Comparison of ENCODE assay signal across 8 mouse cellular contexts in the genomic region with DNA sequence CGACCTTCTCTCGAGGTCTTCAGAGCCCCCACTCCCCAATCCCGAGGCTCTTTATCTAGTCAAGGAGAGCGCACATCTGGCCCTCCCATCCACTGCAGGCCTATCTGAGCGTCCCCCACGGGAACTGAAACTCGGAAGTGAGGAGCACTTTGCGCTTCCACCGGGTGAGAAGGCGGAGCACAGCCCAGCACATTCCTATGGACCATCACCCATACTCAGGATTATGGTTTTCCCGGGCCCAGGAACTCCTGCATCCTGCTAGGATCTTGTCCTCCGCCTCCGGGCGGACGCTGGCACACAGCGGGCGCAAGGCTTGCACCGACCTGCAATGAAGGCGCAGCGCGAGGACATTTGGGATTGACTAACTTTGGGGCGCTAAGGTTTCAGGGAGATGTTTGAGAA. TPM values are rescaled to one million over a fixed set of nuclear protein-coding genes. Genes with fewer than 3 reads are reported as not detected.
DNase-seq lines count a peak whose midpoint lies in the region; ATAC-seq and TF ChIP-seq lines count a peak whose summit lies in the region.

No protein-coding gene starts in this region.

- no peak for TF ChIP-seq CTCF in lung, embryonic 14.5 days (IDR thresholded peaks at IDR 0.05; ENCODE audit: low read depth)

- DNase-seq in lung, embryonic 14.5 days: no peak
- DNase-seq in lung, postnatal 25 days (ENCODE audit: low spot score): no peak
- no peak for DNase-seq in forebrain, embryonic 10.5 days (ENCODE audit: extremely low spot score, low spot score)
- no peak for DNase-seq in intestine, embryonic 14.5 days (ENCODE audit: low spot score)
- DNase-seq in midbrain, embryonic 10.5 days (ENCODE audit: low spot score): no peak
- DNase-seq in retina, postnatal 1 day: no peak
- DNase-seq in gastrocnemius, postnatal 10 days: no peak
- no peak for DNase-seq in gastrocnemius, postnatal 14 days

- H3K9ac ChIP-seq in lung, embryonic 14.5 days: no peak overlapping the region
- H3K9ac ChIP-seq in intestine, embryonic 14.5 days (ENCODE audit: low read length): peak overlapping the region; percentile 38

- ATAC-seq in lung, embryonic 14.5 days (ENCODE audit: insufficient read depth): peak; percentile 52
- peak; percentile 47 for ATAC-seq in intestine, embryonic 14.5 days (replicated peaks; ENCODE audit: low FRiP score, low TSS enrichment, low read depth)

- peaks cover 7% of the 10 kb centered on the region for H3K4me1 ChIP-seq in lung, embryonic 14.5 days (ENCODE audit: insufficient read depth)
- H3K4me1 ChIP-seq in forebrain, embryonic 10.5 days: peaks cover 64% of the 10 kb centered on the region
- H3K4me1 ChIP-seq in intestine, embryonic 14.5 days (replicated peaks; ENCODE audit: control insufficient read depth, insufficient read depth, low read length): peaks cover 19% of the 10 kb centered on the region; the same call in 1 of the 2 replicates
- peaks cover 48% of the 10 kb centered on the region for H3K4me1 ChIP-seq in midbrain, embryonic 10.5 days

- no peaks in the 10 kb centered on the region for H3K9me3 ChIP-seq in lung, embryonic 14.5 days (ENCODE audit: low read depth, low read length)
- H3K9me3 ChIP-seq in forebrain, embryonic 10.5 days: no peaks in the 10 kb centered on the region
- H3K9me3 ChIP-seq in intestine, embryonic 14.5 days (ENCODE audit: control insufficient read depth, low read length): no peaks in the 10 kb centered on the region
- no peaks in the 10 kb centered on the region for H3K9me3 ChIP-seq in midbrain, embryonic 10.5 days (replicated peaks)

- peak overlapping the region; percentile 100 for H3K4me2 ChIP-seq in lung, embryonic 14.5 days
- H3K4me2 ChIP-seq in intestine, embryonic 14.5 days (ENCODE audit: low read length): peak overlapping the region; percentile 98

- under 1% methylated on average over 22 of the region's 22 CpGs for WGBS in lung, embryonic 14.5 days
- under 1% methylated on average over 22 of the region's 22 CpGs for WGBS in forebrain, embryonic 10.5 days
- WGBS in intestine, embryonic 14.5 days: 1% methylated on average over 22 of the region's 22 CpGs
- 3% methylated on average over 22 of the region's 22 CpGs for WGBS in midbrain, embryonic 10.5 days

- peaks cover 29% of the 10 kb centered on the region for H3K27me3 ChIP-seq in lung, embryonic 14.5 days (ENCODE audit: insufficient read depth, low read length)
- H3K27me3 ChIP-seq in forebrain, embryonic 10.5 days (ENCODE audit: poor library complexity, severe bottlenecking): peaks cover 71% of the 10 kb centered on the region
- H3K27me3 ChIP-seq in intestine, embryonic 14.5 days (replicated peaks; ENCODE audit: control insufficient read depth, insufficient read depth, low read length): peaks cover 27% of the 10 kb centered on the region
- peaks cover 75% of the 10 kb centered on the region for H3K27me3 ChIP-seq in midbrain, embryonic 10.5 days (ENCODE audit: low read depth, poor library complexity, severe bottlenecking)

- peak overlapping the region; percentile 33 for H3K4me3 ChIP-seq in lung, embryonic 14.5 days (ENCODE audit: low read depth, low read length)
- H3K4me3 ChIP-seq in forebrain, embryonic 10.5 days: peak overlapping the region; percentile 75
- peak overlapping the region; percentile 65 for H3K4me3 ChIP-seq in intestine, embryonic 14.5 days (ENCODE audit: low read depth, low read length)
- H3K4me3 ChIP-seq in midbrain, embryonic 10.5 days: peak overlapping the region; percentile 79

- no peaks in the 10 kb centered on the region for H3K36me3 ChIP-seq in lung, embryonic 14.5 days (ENCODE audit: insufficient read depth)
- no peaks in the 10 kb centered on the region for H3K36me3 ChIP-seq in forebrain, embryonic 10.5 days (replicated peaks)
- H3K36me3 ChIP-seq in intestine, embryonic 14.5 days (ENCODE audit: control insufficient read depth, insufficient read depth, low read length): no peaks in the 10 kb centered on the region
- H3K36me3 ChIP-seq in midbrain, embryonic 10.5 days: no peaks in the 10 kb centered on the region

- H3K27ac ChIP-seq in lung, embryonic 14.5 days (ENCODE audit: low read depth): peak overlapping the region; percentile 7; the same call in 1 of the 2 replicates
- H3K27ac ChIP-seq in forebrain, embryonic 10.5 days: peak overlapping the region; percentile 76
- peak overlapping the region; percentile 27; the same call in 1 of the 2 replicates for H3K27ac ChIP-seq in intestine, embryonic 14.5 days (ENCODE audit: low read depth)
- H3K27ac ChIP-seq in midbrain, embryonic 10.5 days (replicated peaks): peak overlapping the region; percentile 80

- intact Hi-C loops in gastrocnemius, postnatal 14 days (cut with DNase I; ENCODE audit: low total_unique reads): loop anchor here (10.0 kb wide), 1 partner anchor 161 kb away; no protein-coding TSS in a partner anchor

RNA-seq across cellular contexts. Expression of a gene that starts 0.7 kb away (rescaled TPM):
- polyA plus RNA-seq in lung, embryonic 14.5 days (2014; fragmentation: Nextera tagmentation; extraction: Ambion mirVana): 3.9 and 4.4 TPM in 2 replicates
- 19.4 and 20.1 TPM in 2 replicates for polyA plus RNA-seq in forebrain, embryonic 10.5 days (2016; fragmentation: Nextera tagmentation; extraction: Ambion mirVana)
- 4.7 and 5.1 TPM in 2 replicates for polyA plus RNA-seq in intestine, embryonic 14.5 days (2014; fragmentation: Nextera tagmentation; extraction: Ambion mirVana)
- 17.5 and 19.4 TPM in 2 replicates for polyA plus RNA-seq in midbrain, embryonic 10.5 days (2016; fragmentation: Nextera tagmentation; extraction: Ambion mirVana)
- total RNA-seq in gastrocnemius, postnatal 10 days (2021): 1 to 10 TPM; 1.1 to 1.5 TPM
- total RNA-seq in gastrocnemius, postnatal 14 days (2021): under 1 TPM; 0.35 to 0.62 TPM

RNA-seq across cellular contexts. Expression of a gene that starts 27.4 kb away (rescaled TPM):
- polyA plus RNA-seq in lung, embryonic 14.5 days (2014; fragmentation: Nextera tagmentation; extraction: Ambion mirVana): 0.76 and 0.82 TPM in 2 replicates
- polyA plus RNA-seq in forebrain, embryonic 10.5 days (2016; fragmentation: Nextera tagmentation; extraction: Ambion mirVana): 2.8 and 3.4 TPM in 2 replicates
- polyA plus RNA-seq in intestine, embryonic 14.5 days (2014; fragmentation: Nextera tagmentation; extraction: Ambion mirVana): 0.28 and 0.67 TPM in 2 replicates
- polyA plus RNA-seq in midbrain, embryonic 10.5 days (2016; fragmentation: Nextera tagmentation; extraction: Ambion mirVana): 3.7 and 5.1 TPM in 2 replicates
- under 1 TPM; 0.38 to 0.54 TPM for total RNA-seq in gastrocnemius, postnatal 10 days (2021)
- total RNA-seq in gastrocnemius, postnatal 14 days (2021): 1 to 10 TPM in 1 of 2 experiments, under 1 TPM in 1; 0.55 to 1.2 TPM

RNA-seq across cellular contexts. Expression of a gene that starts 37.3 kb away (rescaled TPM):
- polyA plus RNA-seq in lung, embryonic 14.5 days (2014; fragmentation: Nextera tagmentation; extraction: Ambion mirVana): 105 and 109 TPM in 2 replicates
- 95.1 and 102 TPM in 2 replicates for polyA plus RNA-seq in forebrain, embryonic 10.5 days (2016; fragmentation: Nextera tagmentation; extraction: Ambion mirVana)
- 72.4 and 94.5 TPM in 2 replicates for polyA plus RNA-seq in intestine, embryonic 14.5 days (2014; fragmentation: Nextera tagmentation; extraction: Ambion mirVana)
- polyA plus RNA-seq in midbrain, embryonic 10.5 days (2016; fragmentation: Nextera tagmentation; extraction: Ambion mirVana): 121 and 123 TPM in 2 replicates
- 100 to 1,000 TPM; 127 to 132 TPM for total RNA-seq in gastrocnemius, postnatal 10 days (2021)
- 100 to 1,000 TPM; 114 to 127 TPM for total RNA-seq in gastrocnemius, postnatal 14 days (2021)

RNA-seq across cellular contexts. Expression of a gene that starts 58.3 kb away (rescaled TPM):
- 8.3 and 8.6 TPM in 2 replicates for polyA plus RNA-seq in lung, embryonic 14.5 days (2014; fragmentation: Nextera tagmentation; extraction: Ambion mirVana)
- polyA plus RNA-seq in forebrain, embryonic 10.5 days (2016; fragmentation: Nextera tagmentation; extraction: Ambion mirVana): 13.5 and 14.6 TPM in 2 replicates
- polyA plus RNA-seq in intestine, embryonic 14.5 days (2014; fragmentation: Nextera tagmentation; extraction: Ambion mirVana): 10.9 and 11.2 TPM in 2 replicates
- 12.1 and 15.5 TPM in 2 replicates for polyA plus RNA-seq in midbrain, embryonic 10.5 days (2016; fragmentation: Nextera tagmentation; extraction: Ambion mirVana)
- total RNA-seq in gastrocnemius, postnatal 10 days (2021): 1 to 10 TPM; 5.0 to 5.1 TPM
- 1 to 10 TPM; 5.4 to 5.7 TPM for total RNA-seq in gastrocnemius, postnatal 14 days (2021)

Comparison
In these comparisons a context has a peak if more than half of its experiments do, and no peak if none do; other contexts are left out.
1. H3K27ac ChIP-seq: peak in every context shown above with its lines; median percentile 80 in midbrain, embryonic 10.5 days; 76 in forebrain, embryonic 10.5 days; 27 in intestine, embryonic 14.5 days; 7 in lung, embryonic 14.5 days.